Mouse (Mus musculus) left cerebral cortex, adult 9 months (tissue): ENCODE data around the gene Itpk1.

Experiments
- DNase-seq, 2 experiments: peaks; one replicate each; pipeline ENCODE4 v3.0.0; 2022; ENCODE audit warnings: low spot score in 2 of 2

Itpk1 gene

DNA sequence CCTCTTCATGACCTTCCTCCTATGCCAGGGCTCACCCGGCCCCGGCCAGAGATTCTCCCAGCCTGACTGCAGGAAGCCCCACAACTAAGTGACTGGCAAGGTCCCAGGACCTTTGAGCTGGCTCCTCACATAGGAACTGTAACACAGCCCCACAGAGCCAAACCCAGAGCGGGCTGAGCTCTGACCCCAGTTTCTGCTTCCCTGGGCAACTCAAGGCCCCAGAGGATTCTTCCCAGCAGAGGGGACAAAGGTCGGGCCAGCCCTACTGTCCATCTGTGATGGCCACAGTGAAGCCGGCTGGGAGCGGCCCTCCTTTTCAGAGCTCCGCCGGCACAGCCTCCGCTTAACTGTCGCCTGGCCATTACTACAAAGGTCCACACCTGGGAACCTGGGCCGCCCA lies 13.6 kb downstream of the Itpk1 start:
- no peak for DNase-seq

DNA sequence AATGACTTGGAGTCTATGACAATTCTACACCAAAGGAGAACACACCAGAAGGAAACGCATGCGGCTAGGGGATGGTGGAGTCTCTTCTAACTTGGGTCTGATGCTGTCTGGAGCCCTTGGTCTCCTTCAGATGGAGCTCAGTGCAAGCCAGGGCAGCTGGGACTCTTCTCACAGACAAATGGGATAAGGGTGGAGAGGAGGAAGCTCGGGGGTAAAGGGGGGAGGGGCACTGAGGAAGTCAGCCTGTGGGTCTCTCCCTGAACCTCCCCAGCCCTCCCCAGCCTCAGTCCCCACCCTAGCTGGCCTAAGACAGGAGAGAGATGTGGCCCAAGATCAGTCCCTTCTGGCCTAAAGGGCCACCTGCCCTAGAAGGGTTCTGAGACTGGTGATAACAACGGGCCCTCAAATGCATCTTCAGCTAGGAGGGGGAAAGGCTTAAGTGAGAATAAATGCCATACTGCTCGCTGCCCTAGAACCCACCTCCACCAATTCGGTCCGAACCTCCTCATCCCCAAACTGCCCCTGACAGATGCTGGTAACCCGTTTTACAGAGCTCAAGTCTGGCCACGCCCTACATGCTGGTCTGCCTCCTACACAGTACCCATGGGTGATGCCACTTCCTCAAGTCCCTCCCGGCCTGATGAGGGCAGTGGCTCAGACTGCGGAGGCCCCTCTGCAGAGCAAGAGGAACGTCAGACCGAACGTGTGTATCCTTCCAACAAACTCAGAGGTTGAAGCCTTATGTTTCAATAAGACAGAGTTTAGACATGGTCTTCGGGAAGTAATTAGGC lies 14.8 kb downstream of the Itpk1 start:
- DNase-seq: no peak

DNA sequence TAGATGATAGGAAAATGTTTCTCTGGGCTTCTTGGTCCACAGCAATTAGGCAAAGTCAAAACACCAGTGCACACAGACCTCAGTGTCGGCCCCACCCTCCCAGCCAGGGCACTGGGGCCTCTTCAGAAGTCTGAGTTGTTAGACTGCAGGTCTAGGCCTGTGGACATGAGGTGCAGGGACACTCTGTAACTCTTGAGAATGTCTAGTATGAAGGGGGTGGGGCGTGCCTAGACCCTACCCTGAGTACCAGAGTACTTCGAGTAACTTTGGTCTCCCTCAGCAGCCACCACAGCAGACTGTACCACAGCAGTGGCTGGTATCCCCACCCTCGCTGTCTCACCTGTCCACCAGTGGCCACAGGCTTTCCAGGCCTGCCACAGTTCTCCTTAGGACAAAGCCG lies 18.4 kb downstream of the Itpk1 start:
- DNase-seq: no peak

DNA sequence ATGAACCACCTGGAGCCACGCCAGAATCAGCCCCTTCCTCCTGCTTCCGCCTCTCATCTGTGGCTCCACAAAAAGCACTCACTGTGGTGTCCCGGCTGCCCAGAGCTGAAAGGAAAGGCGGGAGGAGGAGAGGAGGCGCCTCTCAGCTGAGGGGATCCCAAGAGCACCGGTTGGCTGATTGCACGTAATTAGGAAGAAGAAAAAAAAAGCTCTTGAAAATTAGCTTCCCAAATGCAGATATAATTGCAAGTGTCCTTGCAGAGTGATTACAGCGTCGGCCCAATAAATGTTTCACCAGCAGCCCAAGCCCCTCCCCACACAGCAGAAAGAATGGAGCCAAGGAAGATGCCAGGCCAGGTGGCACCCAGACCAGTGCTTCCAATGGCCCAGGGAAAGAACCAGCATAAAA lies 19.2 kb downstream of the Itpk1 start:
- DNase-seq: no peak

DNA sequence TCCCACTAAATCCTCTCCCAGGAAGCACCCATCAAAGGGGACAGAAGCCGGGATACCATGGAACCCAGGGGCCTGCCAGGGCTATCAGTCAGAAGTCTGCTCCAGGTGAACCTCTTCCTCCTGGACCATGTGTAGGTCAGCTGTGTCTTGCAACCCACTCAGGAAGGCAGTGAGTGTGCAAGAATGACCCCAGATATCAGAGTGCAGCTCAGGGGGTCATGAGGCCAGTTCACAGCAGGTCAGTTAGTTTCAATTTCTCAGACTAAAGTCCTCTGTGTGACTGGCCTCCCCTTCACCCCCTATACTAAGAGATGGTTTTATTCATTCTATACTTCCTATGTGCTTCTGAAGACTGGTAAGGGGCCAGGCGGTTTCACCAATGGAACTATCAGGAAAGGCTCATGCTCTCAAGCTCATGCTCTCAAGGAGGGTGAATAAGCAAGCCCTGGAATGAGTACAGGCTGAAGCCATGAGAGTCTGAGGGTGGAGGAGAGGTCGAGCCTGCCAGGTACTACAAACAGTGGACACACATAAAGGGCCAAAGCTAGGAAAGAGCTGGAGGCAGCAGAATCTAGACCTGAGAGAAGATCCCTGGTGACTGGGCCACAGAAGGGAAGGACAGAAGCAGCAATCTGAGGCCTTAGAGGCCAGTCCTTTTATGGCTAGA lies 19.9 kb downstream of the Itpk1 start:
- no peak for DNase-seq

DNA sequence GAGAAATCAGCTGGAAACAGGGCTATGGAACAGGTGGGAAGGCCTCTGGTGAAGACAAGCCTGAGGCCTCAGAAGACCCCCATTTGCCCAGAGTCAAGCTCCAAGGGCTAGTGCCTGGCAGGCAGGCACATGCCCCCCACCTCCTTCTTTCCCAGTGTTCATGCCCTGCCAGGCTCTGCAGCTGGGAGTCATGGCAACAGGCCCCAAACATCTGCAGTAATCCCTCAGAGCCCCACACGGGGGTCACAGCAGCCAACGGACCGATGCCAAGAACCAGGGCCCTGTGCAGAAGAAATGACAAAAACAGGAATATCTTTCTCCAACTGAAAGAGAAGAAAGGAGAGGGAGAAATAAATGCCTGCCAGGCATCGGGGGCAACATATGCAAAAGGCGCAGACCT lies 20.8 kb downstream of the Itpk1 start:
- peak in 1 of 2 experiments; percentile 38 for DNase-seq

DNA sequence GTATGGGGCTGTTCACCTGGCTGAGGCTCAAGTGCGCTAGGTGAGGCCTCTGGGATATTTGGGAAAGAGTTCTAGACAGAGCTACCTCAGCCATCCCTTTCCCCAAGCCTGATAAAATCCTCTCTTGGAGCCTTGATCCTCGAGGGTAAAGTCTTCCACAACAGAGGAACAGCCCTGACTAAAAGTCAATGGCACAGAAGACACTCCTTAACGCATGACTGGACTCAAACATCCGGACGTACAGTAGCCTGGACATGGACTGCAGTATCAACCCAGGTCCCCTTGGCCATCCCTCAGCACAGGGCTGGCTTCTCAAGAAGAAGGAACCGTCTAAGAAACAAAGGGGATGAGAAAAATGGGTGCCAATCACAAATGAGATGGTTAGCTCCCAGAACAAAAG lies 21.3 kb downstream of the Itpk1 start:
- no peak for DNase-seq

DNA sequence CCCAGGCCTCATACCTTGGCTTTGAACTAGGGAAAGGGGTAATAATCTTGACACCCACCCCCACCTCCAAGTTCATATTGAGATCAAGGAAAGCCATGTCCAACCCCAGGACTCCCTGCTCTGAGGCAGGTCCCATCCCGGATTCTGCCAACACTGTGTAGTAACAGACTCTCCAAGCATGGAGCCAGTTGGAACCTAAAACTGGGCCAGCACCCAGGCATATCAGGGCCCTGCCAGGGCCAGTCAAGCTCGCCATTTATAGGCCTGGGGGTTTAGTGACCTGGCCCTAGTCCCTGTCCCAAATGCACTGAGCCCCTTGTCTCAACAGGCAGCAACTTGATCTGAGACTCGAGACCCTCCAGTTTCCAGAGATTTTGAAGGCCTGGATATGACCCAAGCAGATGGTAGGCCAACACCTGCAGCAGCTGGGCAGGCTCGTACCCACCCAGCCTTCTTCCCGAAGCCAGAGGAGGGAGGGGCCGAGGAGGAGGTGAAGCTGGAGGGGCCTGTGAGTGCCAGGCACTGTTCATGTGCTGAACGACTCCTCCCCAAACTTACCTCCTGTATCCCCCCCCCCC lies 21.9 kb downstream of the Itpk1 start:
- no peak for DNase-seq

DNA sequence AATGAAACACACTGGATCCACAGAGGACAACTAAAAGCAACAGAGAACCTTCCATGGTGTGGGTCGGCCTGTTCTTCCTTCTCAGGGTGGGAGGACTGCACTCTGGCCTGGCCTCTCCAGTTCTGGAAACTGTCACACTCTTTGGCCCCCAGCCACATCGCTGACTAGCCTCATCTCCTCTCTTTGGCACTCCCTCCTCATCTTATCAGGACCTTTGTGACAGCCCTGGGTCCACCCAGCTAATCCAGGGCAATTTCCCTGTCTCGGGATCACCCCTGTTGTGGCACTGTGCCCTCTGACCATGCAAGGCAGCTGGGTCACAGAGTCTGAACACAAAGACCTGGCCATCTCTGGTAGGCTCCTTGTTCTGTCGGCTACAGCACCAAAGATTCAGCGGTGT lies 22.6 kb downstream of the Itpk1 start:
- DNase-seq: no peak

DNA sequence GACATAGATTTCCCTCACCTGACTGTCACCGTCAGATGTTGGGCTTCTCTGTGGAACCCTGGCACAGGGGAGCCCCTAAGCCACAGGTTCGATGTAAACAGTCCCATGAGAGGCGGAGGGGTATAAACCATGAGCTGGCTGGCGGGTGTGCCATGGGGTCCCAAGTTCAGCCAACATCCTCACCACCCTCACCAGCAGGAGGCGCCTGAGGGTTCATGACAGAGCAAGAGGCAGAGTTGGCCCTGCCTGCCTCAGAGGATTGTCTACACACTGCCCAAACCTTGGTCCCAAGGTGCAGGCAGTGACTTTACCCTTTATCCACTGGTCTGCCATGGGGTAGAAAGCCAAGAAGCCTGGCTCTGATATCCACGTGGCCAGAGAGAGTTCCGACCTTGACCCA lies 23.1 kb downstream of the Itpk1 start:
- no peak for DNase-seq

DNA sequence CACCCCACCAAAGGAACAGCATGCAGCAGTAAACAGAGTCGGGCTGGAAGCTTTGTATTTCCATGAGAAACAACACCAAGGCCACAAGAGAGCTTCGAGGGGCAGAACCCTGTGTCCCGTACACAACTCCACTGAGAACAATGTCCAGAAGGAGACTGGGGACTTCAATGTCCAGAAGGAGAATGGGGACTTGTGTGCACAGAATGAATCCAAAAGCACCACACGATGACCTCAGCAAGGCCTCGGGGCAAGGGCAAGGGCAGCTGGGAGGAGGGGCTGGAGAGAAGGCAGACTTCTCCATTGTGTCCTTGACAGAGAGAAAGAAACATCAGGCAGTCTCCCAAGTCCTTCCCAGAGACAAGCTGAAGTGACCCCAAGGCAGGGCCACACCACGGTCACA lies 25.9 kb downstream of the Itpk1 start:
- DNase-seq: peak in 1 of 2 experiments; percentile 44

DNA sequence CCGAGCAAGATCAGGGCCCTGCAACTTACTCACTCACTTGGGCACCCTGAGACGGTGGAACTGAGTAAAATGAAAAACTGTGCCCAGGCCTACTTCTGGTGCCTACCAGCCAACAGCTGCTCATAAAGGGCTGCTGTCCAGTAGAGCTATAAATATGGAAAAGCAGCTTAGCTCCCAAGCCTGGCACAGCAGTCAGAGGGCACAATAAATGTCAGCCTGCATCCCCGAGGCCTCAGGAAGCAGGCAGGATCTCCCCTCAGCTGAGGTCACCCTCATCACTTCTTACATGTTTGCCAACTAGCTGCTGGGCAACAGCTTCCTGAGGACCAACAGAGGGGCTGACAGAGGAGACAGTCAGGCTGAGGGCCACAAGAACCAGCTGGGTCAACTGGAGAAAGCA lies 27.6 kb downstream of the Itpk1 start:
- no peak for DNase-seq

DNA sequence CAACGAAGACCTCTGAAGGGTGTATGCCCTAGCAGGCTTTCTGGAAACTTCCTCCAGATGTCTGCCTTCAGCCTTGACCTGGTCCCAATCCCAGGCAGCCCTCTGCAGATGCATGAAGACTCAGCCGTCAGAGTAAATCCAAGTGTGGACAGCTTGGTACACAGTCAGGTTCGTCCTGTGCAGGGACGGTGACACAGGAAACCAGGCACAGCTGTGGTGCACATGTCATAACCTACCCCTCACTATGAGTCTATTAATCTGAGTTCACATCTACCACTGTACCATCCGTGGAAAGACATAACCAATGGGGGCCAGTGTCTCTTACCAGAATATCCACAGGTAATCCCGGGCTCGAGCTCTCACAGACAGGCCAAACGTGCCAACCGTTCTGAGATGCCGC lies 30.2 kb downstream of the Itpk1 start:
- no peak for DNase-seq

DNA sequence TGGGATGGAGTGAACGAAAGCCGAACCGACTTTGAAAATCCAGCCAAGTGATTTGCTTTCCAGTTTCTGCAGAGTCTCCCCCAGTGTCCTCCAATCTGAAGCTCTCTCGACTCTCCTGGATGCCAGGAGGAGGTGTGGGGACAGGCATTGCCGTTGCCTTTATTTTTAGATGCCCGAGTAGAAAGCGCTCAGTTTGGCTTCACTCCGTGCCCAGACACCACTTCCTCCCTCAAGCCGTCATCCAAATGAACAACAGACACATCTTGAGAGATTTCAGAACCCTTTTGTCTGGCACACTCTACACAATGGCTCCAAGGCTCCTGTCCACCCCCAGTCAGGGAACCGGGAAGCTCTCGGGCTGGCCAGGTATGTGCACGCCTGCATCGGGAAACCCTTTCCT lies 30.6 kb downstream of the Itpk1 start:
- DNase-seq: peak in 1 of 2 experiments; percentile 59

DNA sequence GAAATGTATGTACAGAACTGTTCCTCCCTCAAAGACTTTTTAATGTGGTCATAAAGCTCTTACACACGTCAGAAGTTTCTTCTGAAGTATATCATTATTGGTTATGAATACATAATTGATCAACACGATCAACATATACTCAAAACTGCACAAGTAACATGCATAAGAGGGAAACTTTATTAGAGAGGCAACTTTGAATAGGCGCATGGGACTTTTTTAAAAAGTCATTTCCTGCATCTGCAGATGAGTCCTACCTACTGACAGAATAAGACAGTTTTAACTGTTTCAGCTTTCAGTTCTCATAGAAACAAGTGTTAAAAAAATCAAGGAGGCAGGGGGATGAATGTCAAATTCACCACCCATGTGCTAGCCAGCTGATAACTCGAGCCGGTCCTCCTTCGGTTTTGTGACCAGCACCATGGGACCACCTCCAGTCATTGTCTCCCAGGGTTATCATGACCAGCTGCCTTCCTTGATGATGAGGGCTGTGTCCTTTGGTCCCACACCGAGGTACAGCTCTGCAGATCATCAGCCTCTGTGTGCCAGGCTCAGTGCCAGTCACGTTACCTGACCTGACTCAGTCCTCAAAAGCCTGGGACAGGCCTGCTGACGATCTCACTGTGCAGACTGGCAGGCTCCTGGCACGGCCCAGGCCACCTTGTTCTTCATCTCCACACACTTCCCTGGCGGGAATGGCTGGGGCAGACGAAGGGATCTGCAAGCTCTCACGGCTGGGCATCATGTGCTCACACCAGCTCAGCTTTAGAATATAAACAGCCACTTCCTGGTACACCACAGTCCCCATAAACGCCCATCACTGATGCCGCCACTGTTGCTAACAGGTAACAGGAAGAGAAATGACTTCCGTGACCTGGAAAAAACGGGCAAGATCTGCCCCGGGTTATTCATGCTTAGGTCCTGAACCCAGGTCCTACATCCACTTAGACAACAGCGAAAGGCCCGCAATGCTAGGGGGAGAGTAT lies 31.6 kb downstream of the Itpk1 start:
- DNase-seq: no peak

DNA sequence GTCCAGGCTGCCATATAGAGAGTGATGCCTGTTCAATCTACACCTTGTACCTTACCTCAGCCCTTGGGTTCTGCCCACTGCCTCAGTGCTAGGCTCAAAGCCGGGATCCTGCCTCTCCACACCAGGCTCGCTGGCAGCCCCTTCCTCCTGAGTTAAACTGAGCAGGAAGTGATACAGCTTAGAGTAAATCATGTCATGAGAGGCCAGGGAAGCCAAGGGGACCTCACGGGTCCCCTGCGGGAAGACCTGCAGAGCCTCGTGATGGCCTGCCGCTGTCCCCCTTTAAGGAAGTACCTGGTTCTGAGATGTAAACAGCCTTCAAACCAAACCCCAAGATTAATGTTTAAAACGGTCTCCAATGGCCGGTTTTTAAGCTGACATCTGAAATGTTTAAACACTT lies 32.6 kb downstream of the Itpk1 start:
- DNase-seq: no peak

DNA sequence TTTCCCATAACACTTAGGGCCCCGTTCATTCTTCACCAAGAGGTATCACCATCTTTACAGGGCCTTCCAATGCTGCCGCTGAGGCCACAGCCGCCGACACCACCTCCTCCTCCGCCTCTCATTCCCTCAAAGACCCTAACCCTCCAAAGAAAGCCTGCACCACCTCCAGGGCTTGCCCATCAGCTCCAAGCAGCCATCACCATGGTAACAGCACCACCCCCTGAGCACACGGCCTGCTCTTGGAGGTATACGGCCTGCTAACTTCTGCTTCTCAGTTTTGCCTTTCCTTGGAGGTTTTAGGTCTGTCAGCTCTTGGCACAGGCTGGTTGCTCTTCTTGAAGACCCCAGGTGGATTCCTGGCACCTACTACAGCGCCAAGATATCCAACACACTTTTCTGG lies 33.9 kb downstream of the Itpk1 start:
- no peak for DNase-seq

DNA sequence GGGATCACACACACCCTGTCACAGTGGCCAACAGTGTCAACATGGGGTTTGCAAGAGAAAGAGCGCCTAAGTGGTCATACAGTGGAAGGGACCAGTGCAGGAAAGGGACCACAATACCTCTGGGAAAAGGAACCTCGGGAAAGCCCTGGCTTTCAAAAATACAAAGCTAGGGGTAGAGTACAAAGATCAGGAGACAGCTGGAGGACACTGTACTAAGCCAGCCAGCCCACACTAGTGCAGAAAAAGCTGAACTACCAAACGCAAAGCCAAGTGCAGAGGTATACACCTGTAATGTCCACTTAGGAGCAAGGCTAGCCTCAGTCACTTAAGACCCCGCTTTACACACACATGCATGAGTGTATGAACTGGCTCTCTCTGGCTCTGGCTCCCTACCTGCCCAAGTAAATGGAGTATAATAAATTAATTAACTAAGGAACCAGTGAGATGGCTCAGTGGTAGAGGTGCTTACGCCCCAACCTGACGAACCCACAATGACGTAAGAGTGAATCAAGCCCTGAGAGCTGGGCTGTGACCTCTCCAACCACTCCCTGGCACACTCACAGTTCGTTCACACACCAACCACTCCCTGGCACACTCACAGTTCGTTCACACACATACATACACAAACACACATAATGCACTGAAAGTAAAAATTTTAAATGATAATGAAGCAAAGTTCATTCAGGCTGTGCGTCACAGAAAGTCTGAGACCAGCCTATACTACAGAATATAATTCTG lies 39.1 kb downstream of the Itpk1 start:
- no peak for DNase-seq

DNA sequence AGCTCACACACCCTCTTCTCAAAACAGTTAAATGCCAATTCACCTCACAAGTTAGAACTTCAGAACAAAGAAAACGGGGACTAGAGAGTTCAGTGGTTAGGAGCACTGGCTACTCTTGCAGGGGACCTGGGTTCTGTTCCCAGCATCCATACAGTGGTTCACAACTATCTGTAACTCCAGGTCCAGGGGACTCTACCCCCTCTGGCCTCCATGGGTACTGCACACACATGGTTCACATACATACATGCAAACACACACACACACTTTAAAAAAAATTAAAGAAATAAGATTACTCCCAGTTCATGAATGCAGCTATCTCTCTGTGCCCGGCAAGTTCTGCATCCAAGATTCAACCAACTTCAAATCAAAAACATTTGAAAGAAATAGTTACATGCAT lies 40.7 kb downstream of the Itpk1 start:
- no peak for DNase-seq

DNA sequence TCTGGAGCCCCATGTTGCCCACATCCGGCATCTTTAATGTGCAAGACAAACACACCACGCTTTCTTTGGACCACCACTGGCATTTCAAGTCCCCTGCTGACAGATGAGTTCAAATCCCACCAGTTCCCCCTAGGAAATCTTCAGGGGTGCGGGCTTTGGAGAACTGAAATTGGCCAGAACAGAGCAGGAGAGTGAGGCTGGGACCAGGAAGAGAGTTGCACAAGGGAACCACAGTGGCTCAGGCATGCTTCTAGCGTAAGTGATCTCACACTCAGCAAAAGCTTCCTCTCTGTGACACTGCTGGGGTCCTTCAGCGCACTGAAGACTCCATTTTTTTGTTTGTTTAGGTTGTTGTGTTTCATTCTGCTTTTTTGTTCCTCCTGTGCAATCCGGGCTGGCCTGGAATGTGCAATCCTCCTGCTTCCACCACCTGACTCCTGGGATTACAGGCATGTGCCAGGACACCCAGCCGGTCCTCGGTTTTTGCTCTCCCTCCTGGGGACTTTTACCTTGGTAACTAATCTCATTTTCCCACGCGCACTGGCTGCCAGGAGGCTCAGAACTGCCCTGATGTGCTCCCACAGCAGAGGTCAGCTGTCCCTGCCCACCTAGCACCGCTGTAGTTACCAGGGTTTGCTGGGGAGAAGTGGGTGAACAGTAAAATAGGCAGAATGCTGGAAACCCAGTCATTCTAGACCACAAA lies 41.2 kb downstream of the Itpk1 start:
- DNase-seq: no peak

DNA sequence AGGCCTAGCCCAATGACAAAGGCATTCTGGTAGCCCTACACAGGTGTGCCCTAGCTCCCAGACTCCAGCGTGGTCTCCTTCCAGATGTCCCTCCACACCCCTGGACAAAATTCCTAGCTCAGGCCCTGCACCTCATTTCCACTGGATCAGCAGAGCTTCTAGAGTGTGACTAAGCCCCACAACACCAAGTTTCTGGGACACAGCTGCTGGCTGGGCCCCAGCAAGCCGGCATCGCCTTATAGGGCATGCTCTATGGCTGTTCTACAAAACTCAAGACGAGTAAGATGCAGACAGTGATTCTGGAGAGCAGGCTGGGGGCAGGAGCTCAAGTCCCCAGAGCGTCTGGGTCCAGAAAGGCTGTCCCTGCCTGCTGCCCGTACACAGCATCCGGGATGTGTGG lies 43.0 kb downstream of the Itpk1 start:
- DNase-seq: no peak
